Mouse (Mus musculus) lung, postnatal 4 days (tissue): Measurements from ENCODE around the gene Pitpnm2.

Experiments
- DNase-seq, 2 experiments: peaks; one replicate each; pipeline ENCODE4 v3.0.0; 2021

Pitpnm2 gene

GRCm38 (mm10) chr5:124119204-124119603 lies 130.4 kb downstream of the Pitpnm2 start:
- DNase-seq = no peak

GRCm38 (mm10) chr5:124115990-124116845 lies 133.3 kb downstream of the Pitpnm2 start, which contains the start of gene Arl6ip4:
Gene Arl6ip4 (plus strand): TSS chr5:124116089.
- peak; percentile 82 to 87 for DNase-seq

- DNase-seq = no peak
Measured at GRCm38 (mm10) chr5:124115531-124115930, 134.0 kb downstream of the Pitpnm2 start.

GRCm38 (mm10) chr5:124114276-124115025 lies 135.1 kb downstream of the Pitpnm2 start:
- DNase-seq = no peak

- DNase-seq = peak; percentile 75 to 76
Measured at GRCm38 (mm10) chr5:124113030-124113429, 136.5 kb downstream of the Pitpnm2 start.

- peak in 1 of 2 experiments; percentile 27 for DNase-seq
Measured at GRCm38 (mm10) chr5:124112531-124112930, 137.0 kb downstream of the Pitpnm2 start.

- DNase-seq = peak; percentile 96 to 97
Measured at GRCm38 (mm10) chr5:124111742-124112497, 137.6 kb downstream of the Pitpnm2 start, which contains the start of gene Ogfod2. Gene Ogfod2 (plus strand): TSS chr5:124112297.

GRCm38 (mm10) chr5:124111077-124111741 lies 138.4 kb downstream of the Pitpnm2 start:
- DNase-seq = peak in 1 of 2 experiments; percentile 67

GRCm38 (mm10) chr5:124103552-124103951 lies 146.0 kb downstream of the Pitpnm2 start:
- no peak for DNase-seq

- DNase-seq = no peak
Measured at GRCm38 (mm10) chr5:124103020-124103419, 146.5 kb downstream of the Pitpnm2 start.

GRCm38 (mm10) chr5:124102326-124102725 lies 147.2 kb downstream of the Pitpnm2 start:
- no peak for DNase-seq

GRCm38 (mm10) chr5:124100128-124101044 lies 149.2 kb downstream of the Pitpnm2 start:
- no peak for DNase-seq

- no peak for DNase-seq
Measured at GRCm38 (mm10) chr5:124098923-124099322, 150.6 kb downstream of the Pitpnm2 start.

- peak; percentile 98 to 100 for DNase-seq
Measured at GRCm38 (mm10) chr5:124095596-124096232, 153.8 kb downstream of the Pitpnm2 start, which contains the start of gene Abcb9. Gene Abcb9 (minus strand): TSS chr5:124095798.

GRCm38 (mm10) chr5:124095077-124095581 lies 154.4 kb downstream of the Pitpnm2 start:
- DNase-seq = peak in 1 of 2 experiments; percentile 43

GRCm38 (mm10) chr5:124093852-124094604 lies 155.5 kb downstream of the Pitpnm2 start:
- DNase-seq = no peak

GRCm38 (mm10) chr5:124093120-124093794 lies 156.3 kb downstream of the Pitpnm2 start:
- peak; percentile 60 to 71 for DNase-seq

GRCm38 (mm10) chr5:124091951-124092406 lies 157.6 kb downstream of the Pitpnm2 start:
- peak in 1 of 2 experiments; percentile 26 for DNase-seq

- no peak for DNase-seq
Measured at GRCm38 (mm10) chr5:124089868-124090267, 159.7 kb downstream of the Pitpnm2 start.
